Mouse (Mus musculus): ENCODE measurements around the gene Elk3.

The Elk3 gene

GRCm38 (mm10) chr10:93231893-93232292, 79.0 kb downstream of the Elk3 start:
- no peak for DNase-seq

- no peak for DNase-seq
Measured at GRCm38 (mm10) chr10:93231490-93231889, 79.4 kb downstream of the Elk3 start.

GRCm38 (mm10) chr10:93228401-93229007, 82.4 kb downstream of the Elk3 start:
- no peak for DNase-seq

- no peak for DNase-seq
Measured at GRCm38 (mm10) chr10:93227921-93228320, 83.0 kb downstream of the Elk3 start.

GRCm38 (mm10) chr10:93225751-93226150, 85.2 kb downstream of the Elk3 start:
- DNase-seq = no peak

GRCm38 (mm10) chr10:93215051-93215763, 95.7 kb downstream of the Elk3 start:
- no peak for DNase-seq

GRCm38 (mm10) chr10:93214251-93214650, 96.7 kb downstream of the Elk3 start:
- no peak for DNase-seq

- no peak for DNase-seq
Measured at GRCm38 (mm10) chr10:93213339-93213738, 97.6 kb downstream of the Elk3 start.

GRCm38 (mm10) chr10:93212699-93213098, 98.2 kb downstream of the Elk3 start:
- no peak for DNase-seq

- no peak for DNase-seq
Measured at GRCm38 (mm10) chr10:93207176-93207575, 103.8 kb downstream of the Elk3 start.

GRCm38 (mm10) chr10:93205287-93205956, 105.5 kb downstream of the Elk3 start:
- DNase-seq = no peak

- no peak for DNase-seq
Measured at GRCm38 (mm10) chr10:93201846-93202458, 109.0 kb downstream of the Elk3 start.

- no peak for DNase-seq
Measured at GRCm38 (mm10) chr10:93198958-93199357, 112.0 kb downstream of the Elk3 start.

Data from lung, postnatal 14 days (tissue).